Mouse (Mus musculus): ENCODE data around the gene Ms4a4b. TPM values are rescaled to one million over a fixed set of nuclear protein-coding genes. Genes with fewer than 3 reads are reported as not detected.

Ms4a4b gene
- polyA plus RNA-seq, 3 experiments from 2014 or later: 2,395 to 2,899 (median 2,705) TPM

DNA sequence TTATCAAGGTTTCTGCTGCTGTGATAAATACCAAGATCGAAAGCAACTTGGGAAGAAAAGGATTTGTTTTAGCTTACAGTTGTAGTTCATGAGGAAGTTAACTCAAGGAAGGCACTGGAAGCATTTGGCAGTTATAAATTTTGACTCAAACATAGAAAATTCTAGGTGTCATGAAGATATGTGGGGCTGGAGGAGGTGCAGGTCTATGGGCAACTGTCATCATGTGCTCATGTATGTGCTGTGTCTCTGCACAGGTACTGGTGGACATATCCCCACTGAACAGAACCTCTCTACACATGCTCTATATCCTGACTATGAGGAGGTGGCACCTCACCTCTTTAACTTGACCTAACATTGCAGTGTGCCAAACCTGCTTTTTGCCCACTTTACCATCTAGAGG lies 43.2 kb downstream of the Ms4a4b start:
- ATAC-seq: no peak

DNA sequence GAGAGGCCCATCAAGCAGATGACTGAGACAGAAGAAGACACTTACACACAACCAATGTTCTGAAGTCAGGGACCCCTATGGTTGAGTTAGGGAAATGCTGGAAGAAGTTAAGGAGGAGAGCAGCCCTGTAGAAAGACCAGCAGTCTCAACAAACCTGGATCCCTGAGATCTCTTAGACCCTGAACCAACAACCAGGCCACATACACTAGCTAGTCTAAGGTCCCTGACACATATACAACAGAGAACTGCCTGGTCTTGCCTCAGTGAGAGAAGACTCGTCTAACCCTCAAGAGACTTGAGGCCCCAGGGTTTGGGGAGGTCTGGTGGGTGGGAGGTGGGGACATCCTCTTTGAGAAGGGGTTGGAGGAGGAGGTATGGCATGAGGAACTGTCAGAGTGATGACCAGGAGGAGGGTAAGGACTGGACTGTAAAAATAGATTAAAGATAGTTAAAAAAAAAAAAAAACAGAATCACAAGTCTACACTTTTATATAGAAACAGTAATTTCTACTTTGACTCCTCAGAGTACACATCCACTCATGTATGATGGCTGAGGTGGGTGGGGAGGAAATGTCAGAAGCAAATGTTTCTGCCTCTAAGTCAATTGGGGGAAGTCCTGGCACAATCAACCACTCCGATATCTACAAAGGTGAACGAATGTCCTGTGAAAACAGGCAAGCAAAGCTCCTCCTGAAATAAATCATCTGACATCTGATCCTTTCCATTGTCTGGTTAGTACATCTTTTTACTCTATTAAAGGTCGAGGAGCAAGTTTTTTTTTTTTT lies 48.2 kb downstream of the Ms4a4b start:
- ATAC-seq: peak; percentile 70

DNA sequence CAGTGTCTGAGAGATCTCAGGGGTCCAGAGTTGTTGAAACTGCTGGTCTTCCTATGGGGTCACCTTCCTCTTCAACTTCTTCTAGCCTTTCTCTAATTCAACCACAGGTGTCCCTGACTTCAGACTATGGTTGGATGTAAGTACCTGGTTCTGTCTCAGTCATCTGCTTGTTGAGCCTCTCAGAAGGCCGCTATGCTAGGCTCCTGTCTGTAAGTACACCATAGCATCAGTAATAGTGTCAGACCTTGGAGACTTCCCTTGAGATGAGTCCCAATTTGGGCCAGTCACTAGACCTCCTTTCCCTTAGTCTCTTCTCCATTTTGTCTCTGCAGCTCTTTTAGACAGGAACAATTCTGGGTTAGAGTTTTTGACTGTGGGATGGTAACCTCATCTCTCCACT lies 49.3 kb downstream of the Ms4a4b start:
- no peak for ATAC-seq

DNA sequence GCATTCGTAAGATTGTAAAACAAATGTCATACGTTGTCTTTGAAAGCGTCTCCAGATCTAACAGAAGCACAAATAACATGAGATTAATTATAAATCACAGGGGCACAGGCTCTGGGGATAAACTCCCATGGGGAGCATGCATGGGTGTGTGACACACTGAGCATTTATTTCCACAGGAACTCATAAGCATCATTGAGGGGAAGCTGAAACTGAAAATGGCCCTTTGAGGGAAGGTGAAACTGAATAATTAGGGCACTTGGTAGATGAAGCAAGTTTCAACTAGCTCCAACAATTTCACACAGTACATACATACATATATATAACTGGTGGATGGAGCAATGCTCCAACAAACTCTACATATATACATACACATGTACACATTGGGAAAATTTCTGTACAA lies 51.2 kb downstream of the Ms4a4b start:
- ATAC-seq: peak; percentile 53

DNA sequence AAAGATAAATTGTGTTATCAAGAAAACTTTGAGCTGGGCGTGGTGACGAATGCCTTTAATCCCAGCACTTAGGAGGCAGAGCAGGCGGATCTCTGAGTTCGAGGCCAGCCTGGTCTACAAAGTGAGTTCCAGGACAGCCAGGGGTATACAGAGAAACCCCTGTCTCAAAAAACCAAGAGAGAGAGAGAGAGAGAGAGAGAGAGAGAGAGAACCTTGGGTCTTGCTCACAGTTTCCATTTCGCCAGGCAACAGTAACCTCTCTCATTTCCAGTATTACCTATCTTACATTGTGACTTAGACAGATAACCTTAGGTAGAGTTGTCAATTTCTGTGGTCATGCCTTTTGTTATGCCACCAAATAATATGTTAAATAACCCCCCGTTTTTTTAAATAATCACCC lies 53.0 kb downstream of the Ms4a4b start:
- ATAC-seq: peak; percentile 37

DNA sequence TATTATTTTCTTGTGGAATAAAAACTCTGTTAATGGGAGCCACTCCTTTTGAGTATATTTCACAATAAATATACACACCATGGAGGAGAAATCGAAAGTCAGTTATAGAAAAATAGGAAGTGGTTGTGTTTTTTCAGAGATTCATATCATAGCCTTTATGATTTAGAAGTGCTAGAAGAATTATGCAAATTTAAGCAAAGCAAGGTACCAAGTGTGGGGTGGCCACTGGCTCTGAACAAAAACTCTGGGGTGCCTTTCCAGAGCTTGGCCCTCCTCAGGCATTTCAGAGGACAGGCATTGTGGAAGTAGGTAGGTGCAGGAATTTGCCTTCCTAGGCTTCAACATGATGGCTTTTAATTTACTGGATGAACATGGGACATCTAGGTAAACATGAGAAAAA lies 53.9 kb downstream of the Ms4a4b start:
- peak; percentile 53 for ATAC-seq

DNA sequence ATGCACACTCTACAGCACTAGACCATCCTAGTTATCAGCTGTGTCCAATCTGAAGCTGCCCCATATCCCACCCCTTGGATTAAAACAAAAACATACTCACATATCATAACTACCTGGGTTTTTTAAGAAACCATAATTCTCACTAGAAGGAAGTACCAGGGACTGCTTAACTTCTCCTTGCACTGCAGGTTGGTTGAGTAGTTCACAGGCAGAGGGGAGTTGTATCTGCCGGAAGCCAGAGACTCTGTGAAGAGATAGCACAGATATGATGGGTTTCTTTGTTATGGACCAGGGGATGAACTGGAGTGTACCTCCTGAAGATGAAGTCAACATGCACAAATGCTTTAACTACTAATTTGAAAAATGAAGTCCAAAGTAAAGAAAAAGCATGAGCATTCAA lies 57.4 kb downstream of the Ms4a4b start:
- peak; percentile 38 for ATAC-seq

DNA sequence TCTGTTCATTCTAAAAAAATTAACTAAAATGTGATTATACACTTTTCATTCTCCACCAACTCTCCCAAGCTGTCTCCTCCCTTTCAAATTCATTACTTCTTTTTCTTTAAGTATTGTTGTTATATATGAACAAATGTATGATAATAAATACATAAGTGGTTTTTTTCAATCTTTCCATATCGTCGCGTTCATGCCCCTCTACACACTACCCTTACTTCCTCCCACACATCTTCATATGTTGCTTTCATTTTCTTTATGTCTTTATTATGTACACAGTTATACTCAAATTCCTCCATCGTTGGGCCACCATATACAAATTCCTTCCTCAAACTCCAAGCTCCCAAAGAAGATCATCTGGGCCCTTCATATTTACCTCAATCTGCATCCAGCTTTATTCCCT lies 58.0 kb downstream of the Ms4a4b start:
- ATAC-seq: peak; percentile 29

DNA sequence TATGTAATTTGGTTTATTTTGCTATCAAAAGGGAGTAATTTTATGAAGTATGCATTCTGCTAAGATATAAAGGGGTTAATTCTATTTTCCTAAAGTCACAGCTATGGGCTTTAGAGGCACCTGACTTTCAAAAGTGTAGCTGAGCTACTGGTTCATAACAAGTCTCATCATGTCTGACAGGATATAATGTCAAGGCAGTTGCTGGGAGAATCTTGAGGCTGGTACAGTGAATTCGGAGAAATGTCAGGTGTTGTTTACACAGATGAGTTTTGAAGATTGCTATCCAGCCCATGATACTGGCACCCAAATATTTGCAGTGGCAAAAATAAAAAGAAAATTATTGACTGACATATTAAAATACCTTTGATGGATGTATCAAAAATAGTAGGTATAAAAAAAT lies 61.5 kb downstream of the Ms4a4b start:
- ATAC-seq: peak; percentile 59

DNA sequence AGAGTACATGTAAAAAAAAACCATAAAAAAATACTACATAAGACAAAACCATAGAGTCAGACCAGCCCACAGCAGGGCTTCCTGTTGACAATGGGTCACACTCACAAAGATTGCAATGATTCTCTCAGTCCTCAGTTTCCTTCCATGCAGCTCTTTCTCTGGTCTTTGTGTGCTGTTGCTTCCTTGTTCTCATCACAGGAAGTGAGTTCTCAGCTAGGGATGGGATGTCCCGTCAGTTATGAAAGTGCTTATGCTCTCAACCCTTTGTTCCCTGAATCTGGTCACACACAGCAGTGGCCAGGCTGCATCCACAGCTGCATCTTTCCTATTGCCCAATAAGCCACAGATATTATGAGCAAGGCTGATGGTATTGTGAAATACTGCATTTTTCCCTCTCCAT lies 70.1 kb downstream of the Ms4a4b start:
- ATAC-seq: peak; percentile 63

DNA sequence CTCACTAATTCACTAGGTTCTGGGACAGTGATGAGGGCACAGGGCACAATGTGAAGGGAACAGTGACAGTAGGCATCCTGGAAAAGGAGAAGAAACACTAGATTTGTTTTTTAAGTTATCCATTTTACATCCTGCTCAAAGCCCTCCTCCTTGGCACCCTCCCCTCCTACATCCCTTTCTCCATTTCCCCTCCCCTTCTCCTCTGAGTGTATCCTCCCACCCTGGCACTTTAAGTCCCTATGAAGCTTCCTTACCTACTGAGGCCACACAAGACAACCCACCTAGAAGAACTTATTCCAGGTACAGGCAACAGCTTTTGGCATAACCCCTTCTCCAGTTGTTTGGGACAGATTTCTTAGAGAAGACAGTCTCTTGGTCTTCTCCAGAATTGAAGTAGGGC lies 72.9 kb downstream of the Ms4a4b start, which contains the start of gene Ms4a6b:
Ms4a6b (plus strand) TSS at position 267 of the 400 bp plus-strand sequence.
- peak; percentile 15 for ATAC-seq

Other genes starting within 250 kb of the Ms4a4b start
- gene Ms4a13, start 246.8 kb upstream of the Ms4a4b start, polyA plus RNA-seq (2017; shearing (Covaris generic)): not detected
- not detected for gene Ms4a12, start 211.1 kb upstream of the Ms4a4b start, polyA plus RNA-seq (2017; shearing (Covaris generic))
- gene Ms4a1, start 177.3 kb upstream of the Ms4a4b start, polyA plus RNA-seq (2017; shearing (Covaris generic)): 10 to 100 TPM in 1 of 3 experiments, 1 to 10 TPM in 1, under 1 TPM in 1; 0.94 to 10.9 (median 6.5) TPM
- gene Ms4a5, start 159.7 kb upstream of the Ms4a4b start, polyA plus RNA-seq (2017; shearing (Covaris generic)): not detected
- not detected for gene Ms4a14, start 129.1 kb upstream of the Ms4a4b start, polyA plus RNA-seq (2017; shearing (Covaris generic))
- gene Ms4a7, start 107.4 kb upstream of the Ms4a4b start, polyA plus RNA-seq (2017; shearing (Covaris generic)): under 1 TPM in 1 of 3 experiments, not detected in 2; 0.68 TPM
- 1 to 10 TPM in 2 of 3 experiments, not detected in 1; 1.2 to 3.9 TPM for gene Ms4a4a, start 68.0 kb upstream of the Ms4a4b start, polyA plus RNA-seq (2017; shearing (Covaris generic))
- gene Ms4a4c, start 38.8 kb upstream of the Ms4a4b start, polyA plus RNA-seq (2017; shearing (Covaris generic)): 10 to 100 TPM; 37.0 to 78.1 (median 53.9) TPM
- gene Ms4a6c, start 25.8 kb downstream of the Ms4a4b start, polyA plus RNA-seq (2017; shearing (Covaris generic)): 10 to 100 TPM; 17.0 to 36.7 (median 21.0) TPM
- 100 to 1,000 TPM; 382 to 635 (median 544) TPM for gene Gm8369, start 42.4 kb downstream of the Ms4a4b start, polyA plus RNA-seq (2017; shearing (Covaris generic))
- gene Ms4a6b, start 73.0 kb downstream of the Ms4a4b start, polyA plus RNA-seq (2017; shearing (Covaris generic)): 1,000 to 10,000 TPM; 1,170 to 1,320 (median 1,200) TPM
- gene Ms4a4d, start 93.2 kb downstream of the Ms4a4b start, polyA plus RNA-seq (2017; shearing (Covaris generic)): 1 to 10 TPM; 2.1 to 5.3 (median 3.7) TPM
- 10 to 100 TPM; 17.3 to 36.2 (median 20.1) TPM for gene Ms4a6d, start 161.3 kb downstream of the Ms4a4b start, polyA plus RNA-seq (2017; shearing (Covaris generic))
- gene Ms4a2, start 180.2 kb downstream of the Ms4a4b start, polyA plus RNA-seq (2017; shearing (Covaris generic)): under 1 TPM in 1 of 3 experiments, not detected in 2; 0.26 TPM
- not detected for gene Ms4a3, start 197.3 kb downstream of the Ms4a4b start, polyA plus RNA-seq (2017; shearing (Covaris generic))
- gene Oosp2, start 217.0 kb downstream of the Ms4a4b start, polyA plus RNA-seq (2017; shearing (Covaris generic)): not detected
- gene Oosp1, start 247.6 kb downstream of the Ms4a4b start, polyA plus RNA-seq (2017; shearing (Covaris generic)): not detected